Mouse (Mus musculus) heart, embryonic 15.5 days (tissue): ENCODE results near the gene Gcnt4. TPM values are rescaled to one million over a fixed set of nuclear protein-coding genes. Genes with fewer than 3 reads are reported as not detected.
A peak's percentile ranks its signal among the peaks of the same experiment; 100 is the strongest.

Experiments used
- ATAC-seq: fragments of 200-750 bp; cut with Nextera tagmentation; replicated peaks from 2 replicates; pipeline ENCODE4 v1.8.0; 2017; ENCODE audit warnings: low read depth, moderate TSS enrichment; ENCODE audit not compliant: insufficient number of reproducible peaks, insufficient read depth, low FRiP score
- H3K27ac ChIP-seq: fragments of 300-500 bp; sonication (generic); 2 replicates; pipeline ENCODE4 v1.5.1; 2015; ENCODE audit warnings: mild to moderate bottlenecking, inconsistent platforms
- H3K27me3 ChIP-seq: fragments of 300-500 bp; sonication (generic); 2 replicates; pipeline ENCODE4 v1.6.1; 2015; ENCODE audit warnings: inconsistent platforms
- H3K36me3 ChIP-seq: fragments of 300-500 bp; sonication (generic); 2 replicates; pipeline ENCODE4 v1.6.1; 2015; ENCODE audit warnings: mild to moderate bottlenecking, inconsistent platforms
- H3K4me1 ChIP-seq: fragments of 300-500 bp; sonication (generic); replicated peaks from 2 replicates; pipeline ENCODE4 v1.6.1; 2015; ENCODE audit warnings: inconsistent platforms
- H3K4me2 ChIP-seq: fragments of 300-500 bp; sonication (generic); 2 replicates; pipeline ENCODE4 v1.6.1; 2015; ENCODE audit warnings: inconsistent platforms, mild to moderate bottlenecking, moderate library complexity
- H3K4me3 ChIP-seq: fragments of 300-500 bp; sonication (generic); 2 replicates; pipeline ENCODE4 v1.5.1; 2015; ENCODE audit warnings: mild to moderate bottlenecking, inconsistent platforms
- H3K9ac ChIP-seq: fragments of 300-500 bp; sonication (generic); 2 replicates; pipeline ENCODE4 v1.6.1; 2015; ENCODE audit warnings: mild to moderate bottlenecking, inconsistent platforms
- H3K9me3 ChIP-seq: fragments of 300-500 bp; sonication (generic); replicated peaks from 2 replicates; pipeline ENCODE4 v1.6.1; 2016; ENCODE audit warnings: inconsistent platforms
- WGBS: fragments of 180-500 bp; shearing (Covaris S2); methylation state at CpG from one replicate; pipeline ENCODE4 v1.1.7; 2015; ENCODE audit warnings: mixed read lengths; 5-methylcytosine and 5-hydroxymethylcytosine counted together
- polyA plus RNA-seq: library from polyadenylated mRNA; unstranded; fragments of >200 nt; fragmentation: Nextera tagmentation; extraction: Ambion mirVana; gene quantifications from 2 replicates; pipeline ENCODE4 v1.2.1, GENCODE M21; 2015

Gene Gcnt4
- polyA plus RNA-seq, 1 experiment from 2014 or later, result 0.23 TPM

- Histone ChIP-seq H3K4me3 (no peak overlapping the region), H3K4me2 (no peak overlapping the region), H3K9ac (no peak overlapping the region), H3K27ac (no peak overlapping the region), H3K36me3 (no peaks in the 10 kb centered on the region), H3K9me3 (no peaks in the 10 kb centered on the region), H3K27me3 (no peaks in the 10 kb centered on the region), H3K4me1 (peaks cover 4% of the 10 kb centered on the region)
- 78% methylated on average over 6 of the region's 6 CpGs for WGBS
- ATAC-seq, result no peak
Observed at GRCm38 (mm10) chr13:96976986-96977595, 52.6 kb downstream of the Gcnt4 start.

DNA sequence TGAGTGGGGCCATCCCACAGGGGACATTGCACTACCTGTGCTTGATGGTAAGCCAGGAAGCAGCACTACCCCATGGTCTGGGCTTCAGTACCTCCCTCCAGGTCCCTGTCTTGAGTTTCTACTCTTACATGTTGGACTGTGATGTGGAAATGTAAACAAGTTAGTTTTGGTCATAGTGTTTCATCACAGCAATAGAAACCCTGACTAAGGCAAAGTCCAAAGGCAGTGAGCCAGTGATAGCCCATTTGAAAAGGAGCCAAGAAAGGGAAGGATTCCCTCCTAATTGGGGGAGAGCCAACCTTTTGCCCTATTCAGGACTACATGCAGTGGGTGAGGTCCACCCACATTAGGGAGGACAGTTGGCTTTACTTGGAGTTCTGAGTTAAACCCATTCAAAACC lies 56.1 kb downstream of the Gcnt4 start:
- H3K4me3 ChIP-seq, result no peak overlapping the region
- no peaks in the 10 kb centered on the region for H3K36me3 ChIP-seq
- H3K27me3 ChIP-seq, result no peaks in the 10 kb centered on the region
- peaks cover 6% of the 10 kb centered on the region; the same call in 1 of the 2 replicates for H3K4me1 ChIP-seq
- H3K9me3 ChIP-seq, result no peaks in the 10 kb centered on the region
- H3K27ac ChIP-seq, result no peak overlapping the region
- H3K9ac ChIP-seq, result no peak overlapping the region
- no peak overlapping the region for H3K4me2 ChIP-seq
- no peak for ATAC-seq

DNA sequence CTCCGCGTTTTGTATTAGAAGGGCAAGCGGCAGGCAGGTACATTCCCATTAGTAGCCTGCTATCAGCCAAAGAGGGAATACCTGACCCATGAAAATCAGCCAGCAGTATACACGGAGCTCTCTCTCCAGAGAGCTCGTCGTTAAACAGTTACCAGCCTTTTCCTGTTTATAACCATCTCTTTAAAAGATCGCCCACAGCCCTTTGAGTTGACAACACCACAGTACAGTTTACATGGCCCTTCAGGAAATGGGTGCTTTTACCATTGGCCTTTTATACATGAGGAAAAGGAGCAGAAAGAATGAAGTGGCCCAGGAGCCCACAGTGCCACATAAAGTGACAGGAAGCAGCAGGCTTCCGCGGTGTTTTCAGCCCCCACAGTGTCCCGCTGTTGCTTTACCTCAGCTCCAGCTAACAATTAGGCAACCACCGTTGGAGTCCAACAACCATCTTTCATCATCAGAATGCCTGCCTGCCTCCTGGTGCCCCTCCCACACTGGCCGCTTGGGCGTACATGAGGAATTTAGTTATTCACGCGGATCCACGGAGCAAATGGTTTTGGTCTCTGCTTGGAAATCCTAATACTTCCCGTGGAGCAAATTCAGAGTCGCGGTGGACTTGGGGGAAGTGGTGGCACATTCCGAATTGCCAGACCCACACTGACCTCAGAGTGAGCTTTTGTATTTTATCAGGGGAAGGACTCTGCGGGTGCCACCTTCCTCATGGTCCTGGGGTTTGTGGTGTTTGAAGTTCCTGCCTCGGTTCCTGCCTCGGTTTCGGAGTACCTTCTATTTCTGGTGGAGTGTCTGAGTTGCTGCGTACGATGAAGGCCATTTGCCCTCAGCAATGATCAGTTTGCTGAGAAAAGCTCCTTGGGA lies 59.0 kb downstream of the Gcnt4 start:
- Histone ChIP-seq H3K36me3 (no peaks in the 10 kb centered on the region), H3K4me2 (peak overlapping the region; percentile 2; the same call in 1 of the 2 replicates), H3K9me3 (no peaks in the 10 kb centered on the region), H3K4me3 (no peak overlapping the region), H3K4me1 (peaks cover 11% of the 10 kb centered on the region), H3K27me3 (no peaks in the 10 kb centered on the region), H3K27ac (no peak overlapping the region), H3K9ac (no peak overlapping the region)
- no peak for ATAC-seq
- 53% methylated on average over 26 of the region's 26 CpGs for WGBS

DNA sequence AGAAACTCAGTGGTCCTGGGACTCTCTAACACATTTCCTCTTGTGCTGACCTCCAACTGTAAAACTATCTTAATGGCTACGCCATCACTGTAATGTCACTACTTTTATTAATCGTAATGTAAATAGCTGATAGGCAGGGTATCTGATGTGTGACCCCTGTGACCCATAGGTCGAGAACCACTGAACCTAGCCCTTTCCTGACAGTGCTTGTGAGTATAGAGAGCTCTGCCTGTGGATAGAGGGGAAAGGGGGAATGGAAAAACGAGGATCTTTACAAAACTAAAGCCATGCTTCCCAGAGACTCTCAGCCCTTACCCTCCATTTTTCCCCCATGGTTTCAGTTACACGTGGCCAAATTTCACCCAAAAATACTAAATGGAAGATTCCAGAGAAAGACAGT lies 60.2 kb downstream of the Gcnt4 start:
- H3K27ac ChIP-seq, result no peak overlapping the region
- H3K4me3 ChIP-seq, result no peak overlapping the region
- H3K9ac ChIP-seq, result no peak overlapping the region
- H3K27me3 ChIP-seq, result no peaks in the 10 kb centered on the region
- peaks cover 11% of the 10 kb centered on the region for H3K4me1 ChIP-seq
- 77% methylated on average over 5 of the region's 5 CpGs for WGBS
- H3K4me2 ChIP-seq, result no peak overlapping the region
- H3K9me3 ChIP-seq, result no peaks in the 10 kb centered on the region
- no peak for ATAC-seq
- H3K36me3 ChIP-seq, result no peaks in the 10 kb centered on the region

DNA sequence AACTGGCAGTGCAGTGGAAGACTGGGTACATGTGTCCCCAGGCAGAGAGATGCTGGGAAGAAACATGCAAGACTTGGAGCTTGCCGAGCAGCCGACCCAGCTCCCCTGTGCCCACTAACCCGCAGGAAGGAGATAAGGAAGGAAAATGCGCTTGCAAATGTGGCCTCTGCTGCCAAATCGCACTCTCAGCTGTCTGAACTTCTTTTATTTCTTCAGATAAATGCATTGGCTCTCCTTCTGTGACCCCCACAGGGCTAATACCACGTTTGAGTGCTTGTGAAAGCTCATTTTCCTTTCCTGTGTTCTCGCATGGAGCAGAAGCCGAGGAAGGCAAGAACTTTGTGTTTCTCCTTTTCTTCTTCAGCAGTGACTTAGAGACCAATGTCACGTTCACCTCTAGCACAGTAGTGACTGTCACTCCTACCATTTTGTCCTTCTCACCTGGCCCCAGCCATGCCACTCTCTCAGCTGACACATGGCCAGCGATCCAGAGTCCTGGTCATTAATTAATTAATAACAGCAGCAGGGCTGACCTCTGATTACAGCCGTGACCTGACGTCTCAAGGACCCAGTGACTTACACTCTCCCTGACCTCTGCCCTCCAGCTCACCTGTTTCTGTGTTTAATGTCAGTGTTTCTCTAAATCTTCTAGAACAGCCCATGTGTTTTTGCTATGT lies 61.2 kb downstream of the Gcnt4 start:
- Histone ChIP-seq H3K36me3 (no peaks in the 10 kb centered on the region), H3K9ac (no peak overlapping the region), H3K9me3 (no peaks in the 10 kb centered on the region), H3K27me3 (no peaks in the 10 kb centered on the region), H3K27ac (no peak overlapping the region), H3K4me3 (no peak overlapping the region), H3K4me2 (no peak overlapping the region), H3K4me1 (peaks cover 11% of the 10 kb centered on the region)
- WGBS, result 35% methylated on average over 12 of the region's 12 CpGs
- ATAC-seq, result no peak

GRCm38 (mm10) chr13:96989129-96989528 lies 64.6 kb downstream of the Gcnt4 start:
- no peak for ATAC-seq
- Histone ChIP-seq H3K4me2 (no peak overlapping the region), H3K9me3 (no peaks in the 10 kb centered on the region), H3K4me1 (peaks cover 8% of the 10 kb centered on the region), H3K27ac (no peak overlapping the region), H3K27me3 (no peaks in the 10 kb centered on the region), H3K4me3 (no peak overlapping the region), H3K36me3 (no peaks in the 10 kb centered on the region), H3K9ac (no peak overlapping the region)
- WGBS, result 87% methylated on average over 16 of the region's 16 CpGs

GRCm38 (mm10) chr13:96990045-96990444 lies 65.6 kb downstream of the Gcnt4 start:
- no peaks in the 10 kb centered on the region for H3K27me3 ChIP-seq
- no peak for ATAC-seq
- no peak overlapping the region for H3K4me2 ChIP-seq
- peaks cover 8% of the 10 kb centered on the region for H3K4me1 ChIP-seq
- H3K27ac ChIP-seq, result no peak overlapping the region
- WGBS, result 88% methylated on average over 3 of the region's 3 CpGs
- H3K9me3 ChIP-seq, result no peaks in the 10 kb centered on the region
- H3K36me3 ChIP-seq, result no peaks in the 10 kb centered on the region
- no peak overlapping the region for H3K4me3 ChIP-seq
- no peak overlapping the region for H3K9ac ChIP-seq

DNA sequence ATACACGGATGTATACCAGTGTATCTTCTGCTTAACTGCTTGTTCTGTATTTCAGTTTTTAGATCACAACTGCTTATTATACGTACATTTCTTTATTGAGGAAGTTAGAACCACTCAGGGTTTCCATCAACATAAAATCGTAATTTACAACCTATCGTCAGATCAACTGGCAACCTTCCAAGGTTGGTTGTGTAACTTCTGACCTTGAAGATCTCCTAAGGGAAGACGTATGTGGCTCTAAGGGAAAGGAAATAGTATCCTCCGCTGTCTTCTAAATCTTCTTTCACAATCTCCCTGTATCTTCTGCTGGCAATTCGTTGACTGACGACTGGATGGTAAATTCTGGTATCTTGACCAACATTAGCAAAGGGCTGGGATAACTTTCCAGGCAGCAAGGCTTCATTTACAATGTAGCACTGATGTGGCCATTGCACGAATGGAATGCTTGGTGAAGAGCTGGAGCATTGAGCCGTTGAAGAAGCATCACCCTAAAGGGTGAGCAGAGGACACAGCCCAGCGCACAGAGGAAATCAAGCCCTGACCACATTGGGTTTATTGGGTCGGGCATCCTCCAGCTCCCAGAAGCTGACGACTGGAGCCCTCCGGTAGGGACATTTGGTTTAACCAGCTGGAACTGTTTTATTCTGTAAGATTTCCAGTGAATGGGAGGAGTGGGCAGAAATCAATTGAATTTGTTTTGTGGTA lies 66.2 kb downstream of the Gcnt4 start:
- no peak for ATAC-seq

DNA sequence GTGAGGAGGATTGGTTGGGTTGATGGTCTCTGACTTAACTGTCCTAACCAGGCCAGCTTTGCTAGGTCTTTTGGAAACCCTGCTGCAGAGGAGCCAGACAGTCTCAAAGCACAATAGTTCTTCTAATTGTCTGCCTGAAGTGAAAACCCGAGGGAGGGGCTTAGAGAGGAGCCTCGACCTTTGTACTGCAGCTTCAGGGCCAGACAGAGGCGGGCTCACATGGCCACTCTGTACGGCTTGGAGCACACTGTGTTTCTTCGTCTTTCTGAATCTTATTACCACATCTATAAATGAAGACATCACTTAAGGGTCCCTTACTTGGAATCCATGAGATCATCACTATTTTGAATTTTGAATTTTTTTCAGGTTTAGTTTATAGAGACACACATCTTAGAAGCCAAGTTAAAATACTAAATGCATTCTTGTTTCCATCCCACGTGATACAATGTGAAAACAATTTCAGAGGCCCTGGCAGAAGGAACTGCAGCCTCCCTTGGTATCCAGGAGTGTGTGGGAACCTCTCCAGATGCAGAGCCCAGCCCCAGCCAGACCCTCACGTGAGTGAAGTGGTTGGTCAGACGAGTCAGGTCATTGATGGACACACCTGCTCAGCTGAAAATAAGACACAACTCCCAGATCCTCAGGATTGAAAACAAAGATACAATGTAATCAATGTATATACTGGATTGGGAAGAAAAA lies 69.0 kb downstream of the Gcnt4 start:
- H3K4me2 ChIP-seq, result no peak overlapping the region
- H3K27me3 ChIP-seq, result no peaks in the 10 kb centered on the region
- H3K36me3 ChIP-seq, result no peaks in the 10 kb centered on the region
- ATAC-seq, result no peak
- 47% methylated on average over 8 of the region's 8 CpGs for WGBS
- H3K4me1 ChIP-seq, result no peaks in the 10 kb centered on the region
- no peak overlapping the region for H3K27ac ChIP-seq
- H3K9ac ChIP-seq, result no peak overlapping the region
- H3K4me3 ChIP-seq, result no peak overlapping the region
- H3K9me3 ChIP-seq, result no peaks in the 10 kb centered on the region

More for the DNA sequence above, 66.2 kb downstream of the Gcnt4 start:
- no peak overlapping the region for H3K27ac ChIP-seq
- no peaks in the 10 kb centered on the region for H3K36me3 ChIP-seq
- H3K4me1 ChIP-seq, result peaks cover 3% of the 10 kb centered on the region
- no peak overlapping the region for H3K4me3 ChIP-seq
- no peak overlapping the region for H3K9ac ChIP-seq
- H3K9me3 ChIP-seq, result no peaks in the 10 kb centered on the region
- 77% methylated on average over 14 of the region's 14 CpGs for WGBS
- H3K4me2 ChIP-seq, result no peak overlapping the region
- H3K27me3 ChIP-seq, result no peaks in the 10 kb centered on the region

- H3K36me3 ChIP-seq, result no peaks in the 10 kb centered on the region
- no peak overlapping the region for H3K4me3 ChIP-seq
- no peak overlapping the region for H3K4me2 ChIP-seq
- H3K9me3 ChIP-seq, result no peaks in the 10 kb centered on the region
- 53% methylated on average over 5 of the region's 5 CpGs for WGBS
- H3K27me3 ChIP-seq, result no peaks in the 10 kb centered on the region
- no peaks in the 10 kb centered on the region for H3K4me1 ChIP-seq
- no peak for ATAC-seq
- H3K9ac ChIP-seq, result no peak overlapping the region
- no peak overlapping the region for H3K27ac ChIP-seq
Observed at GRCm38 (mm10) chr13:96995243-96995642, 70.8 kb downstream of the Gcnt4 start.

- no peaks in the 10 kb centered on the region for H3K27me3 ChIP-seq
- no peak overlapping the region for H3K4me3 ChIP-seq
- no peak overlapping the region for H3K4me2 ChIP-seq
- H3K36me3 ChIP-seq, result no peaks in the 10 kb centered on the region
- WGBS, result 76% methylated on average over 1 of the region's 1 CpGs
- no peak overlapping the region for H3K27ac ChIP-seq
- ATAC-seq, result no peak
- H3K9me3 ChIP-seq, result no peaks in the 10 kb centered on the region
- H3K9ac ChIP-seq, result no peak overlapping the region
- H3K4me1 ChIP-seq, result no peaks in the 10 kb centered on the region
Observed at GRCm38 (mm10) chr13:96997080-96997479, 72.6 kb downstream of the Gcnt4 start.
